Mouse (Mus musculus) testis, adult 2 months (tissue): Measurements from ENCODE around the gene Zfp687. TPM values are rescaled to one million over a fixed set of nuclear protein-coding genes. Genes with fewer than 3 reads are reported as not detected.

Experiments
- H3K27ac ChIP-seq: fragments of 200-500 bp; 2 replicates; pipeline ENCODE4 v1.5.1; 2012; ENCODE audit warnings: low read depth, low read length; ENCODE audit not compliant: control insufficient read depth, insufficient read depth
- H3K27me3 ChIP-seq: fragments of 200-500 bp; 2 replicates; pipeline ENCODE4 v1.6.1; 2012; ENCODE audit warnings: mild to moderate bottlenecking, low read length, moderate library complexity; ENCODE audit not compliant: control insufficient read depth, insufficient read depth
- H3K36me3 ChIP-seq: fragments of 200-500 bp; 2 replicates; pipeline ENCODE4 v1.6.1; 2012; ENCODE audit warnings: mild to moderate bottlenecking, low read length; ENCODE audit not compliant: control insufficient read depth, insufficient read depth
- H3K4me1 ChIP-seq: fragments of 200-500 bp; 2 replicates; pipeline ENCODE4 v1.6.1; 2012; ENCODE audit warnings: low read length; ENCODE audit not compliant: control insufficient read depth, insufficient read depth
- H3K4me3 ChIP-seq: fragments of 200-500 bp; 2 replicates; pipeline ENCODE4 v1.5.1; 2012; ENCODE audit warnings: low read depth, mild to moderate bottlenecking, low read length, moderate library complexity, mixed read lengths; ENCODE audit not compliant: control insufficient read depth
- CTCF ChIP-seq: fragments of 200-500 bp; IDR thresholded peaks from 2 replicates; pipeline ENCODE4 v1.5.1; 2012; ENCODE audit warnings: low read depth, mild to moderate bottlenecking, inconsistent platforms, low read length, moderate library complexity; ENCODE audit not compliant: control insufficient read depth, insufficient read depth, insufficient replicate concordance
- POLR2A ChIP-seq: fragments of 200-500 bp; IDR thresholded peaks from 2 replicates; pipeline ENCODE4 v1.6.1; 2012; ENCODE audit warnings: low read depth, mild to moderate bottlenecking, inconsistent platforms, low read length, moderate library complexity; ENCODE audit not compliant: control insufficient read depth
- polyA plus RNA-seq: library from polyadenylated mRNA; depleted of rRNA; stranded (reverse); fragments of >200 nt; gene quantifications from 2 replicates; pipeline ENCODE4 v1.2.3, GENCODE M21; 2012

The Zfp687 gene
- polyA plus RNA-seq, 1 experiment, result 43.3 TPM

GRCm38 (mm10) chr3:94984312-94984711, 30.9 kb downstream of the Zfp687 start:
- H3K4me1 ChIP-seq, result no peaks in the 10 kb centered on the region; the same call in 1 of the 2 replicates
- H3K27ac ChIP-seq, result no peak overlapping the region
- H3K27me3 ChIP-seq, result no peaks in the 10 kb centered on the region
- peaks cover 7% of the 10 kb centered on the region for H3K36me3 ChIP-seq
- TF ChIP-seq POLR2A, result no peak
- no peak for TF ChIP-seq CTCF
- no peak overlapping the region for H3K4me3 ChIP-seq

DNA sequence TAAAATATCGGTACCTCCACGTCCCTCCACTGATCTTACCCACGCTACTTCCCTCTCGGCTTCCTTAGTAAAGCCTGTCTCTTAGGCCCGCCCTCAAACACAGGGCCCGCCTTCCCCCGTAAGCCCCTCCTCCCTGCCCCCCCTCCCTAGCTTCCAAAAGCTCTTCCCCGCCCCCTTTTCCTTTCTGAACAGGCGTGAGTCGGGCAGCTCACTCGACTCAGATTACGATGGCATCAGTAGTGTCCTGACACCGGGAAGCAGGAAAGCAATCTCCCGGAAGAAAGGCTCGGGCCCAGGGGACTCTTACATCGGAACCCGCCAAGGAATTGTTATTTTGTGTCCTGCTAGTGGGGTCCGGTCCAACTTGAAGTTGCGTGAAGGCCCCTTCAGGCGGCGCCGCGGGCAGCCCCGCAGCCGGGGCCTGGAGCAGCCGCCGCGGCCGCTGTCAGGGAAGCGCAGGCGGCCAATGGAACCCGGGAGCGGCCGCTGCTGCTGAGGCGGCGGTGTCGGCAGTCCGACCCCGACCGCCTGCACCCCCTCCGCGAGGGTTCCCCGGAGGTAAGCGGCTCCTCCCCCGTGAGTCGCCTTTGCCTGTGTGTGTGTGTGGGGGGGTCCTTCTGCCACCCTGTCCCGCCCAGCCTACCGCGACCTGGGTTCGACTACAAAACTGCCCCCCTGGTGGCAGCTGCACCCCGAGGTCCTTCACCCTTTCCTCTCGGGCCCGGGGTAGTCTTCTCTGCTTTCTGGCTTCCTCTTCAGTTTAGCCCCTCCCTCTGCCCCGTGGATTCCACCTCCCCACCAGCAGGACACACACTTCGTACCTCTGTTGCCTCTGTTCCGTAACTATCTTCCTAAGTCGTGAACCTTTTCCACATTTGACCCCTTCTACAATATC, 40.5 kb downstream of the Zfp687 start, which contains the start of gene Pi4kb:
TSS of gene Pi4kb (plus strand) at position 204 of the 895 bp plus-strand sequence.
- TF ChIP-seq CTCF (no peak), POLR2A (peak; percentile 59; the same call in 1 of the 2 replicates)

DNA sequence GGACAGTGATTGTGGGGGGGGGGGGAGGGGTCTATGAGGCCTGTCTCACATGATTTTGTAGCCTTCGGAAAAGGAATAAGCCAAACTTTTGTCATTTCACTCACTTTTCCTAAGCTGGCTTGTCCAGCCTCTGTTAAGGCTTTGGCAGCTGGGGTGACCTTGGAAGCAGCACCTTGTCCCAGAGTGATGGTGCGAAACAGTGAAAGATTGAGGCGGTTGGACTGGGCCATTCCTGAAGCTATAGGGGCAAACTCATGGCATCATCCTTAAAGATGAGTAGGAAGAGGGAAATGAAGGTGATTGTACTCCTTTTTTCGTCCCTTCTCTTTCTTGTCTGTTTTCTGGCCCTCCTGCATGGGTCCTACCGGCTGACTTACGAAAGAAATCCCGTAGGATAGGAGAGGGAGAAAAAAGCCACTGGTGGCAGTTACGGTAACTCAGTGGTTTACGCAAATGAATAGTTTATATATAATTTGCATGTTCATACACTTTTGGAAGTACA, 41.2 kb downstream of the Zfp687 start:
- H3K4me1 ChIP-seq, result peaks cover 5% of the 10 kb centered on the region
- peak overlapping the region; percentile 97 for H3K27ac ChIP-seq
- H3K36me3 ChIP-seq, result no peaks in the 10 kb centered on the region; the same call in 1 of the 2 replicates
- peak overlapping the region; percentile 88 for H3K4me3 ChIP-seq
- TF ChIP-seq POLR2A (no peak), CTCF (no peak)
- no peaks in the 10 kb centered on the region for H3K27me3 ChIP-seq

More for the DNA sequence above, 40.5 kb downstream of the Zfp687 start, which contains the start of gene Pi4kb:
- peak within 1 kb of the TSS; percentile 97 for H3K27ac ChIP-seq
- H3K4me1 ChIP-seq, result peaks cover 5% of the 10 kb centered on the region
- peak within 1 kb of the TSS; percentile 88 for H3K4me3 ChIP-seq
- H3K36me3 ChIP-seq, result no peaks in the 10 kb centered on the region; the same call in 1 of the 2 replicates
- no peaks in the 10 kb centered on the region for H3K27me3 ChIP-seq

- Histone ChIP-seq H3K36me3 (no peaks in the 10 kb centered on the region; the same call in 1 of the 2 replicates), H3K27me3 (no peaks in the 10 kb centered on the region), H3K4me1 (peaks cover 5% of the 10 kb centered on the region), H3K27ac (peak overlapping the region; percentile 97), H3K4me3 (peak overlapping the region; percentile 88; the same call in 1 of the 2 replicates)
- TF ChIP-seq POLR2A (no peak), CTCF (no peak)
These were observed 41.6 kb downstream of the Zfp687 start for GRCm38 (mm10) chr3:94973620-94974019.

DNA sequence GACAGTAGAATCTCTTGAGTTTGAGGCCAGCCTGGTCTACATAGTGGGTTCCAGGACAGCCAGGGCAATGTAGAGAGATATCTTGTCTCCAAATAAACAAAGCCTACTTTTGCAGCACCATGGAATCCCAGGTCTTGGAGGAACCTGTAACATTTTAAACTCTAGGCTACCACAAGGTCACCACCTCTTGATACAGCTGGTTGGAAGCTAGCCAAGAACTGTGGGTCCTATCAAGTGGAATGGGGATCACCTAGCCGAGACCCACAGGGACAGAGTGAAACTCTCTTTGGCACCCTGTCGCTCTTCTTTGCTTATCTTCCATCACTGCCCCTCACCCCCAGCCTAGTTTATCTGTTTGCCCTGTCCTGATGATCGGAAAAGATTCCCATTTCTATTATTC, 42.7 kb downstream of the Zfp687 start:
- Histone ChIP-seq H3K36me3 (no peaks in the 10 kb centered on the region; the same call in 1 of the 2 replicates), H3K4me3 (no peak overlapping the region), H3K27me3 (no peaks in the 10 kb centered on the region), H3K27ac (no peak overlapping the region), H3K4me1 (peaks cover 5% of the 10 kb centered on the region)
- no peak for TF ChIP-seq CTCF
- no peak for TF ChIP-seq POLR2A

GRCm38 (mm10) chr3:94965878-94966277, 49.4 kb downstream of the Zfp687 start:
- H3K4me1 ChIP-seq, result no peaks in the 10 kb centered on the region
- TF ChIP-seq CTCF (no peak), POLR2A (no peak)
- H3K27ac ChIP-seq, result no peak overlapping the region
- no peaks in the 10 kb centered on the region for H3K36me3 ChIP-seq
- no peaks in the 10 kb centered on the region for H3K27me3 ChIP-seq
- no peak overlapping the region for H3K4me3 ChIP-seq

- no peak for TF ChIP-seq CTCF
- TF ChIP-seq POLR2A, result no peak
- no peaks in the 10 kb centered on the region for H3K4me1 ChIP-seq
- H3K27ac ChIP-seq, result no peak overlapping the region
- H3K36me3 ChIP-seq, result no peaks in the 10 kb centered on the region; the same call in 1 of the 2 replicates
- no peaks in the 10 kb centered on the region for H3K27me3 ChIP-seq
- H3K4me3 ChIP-seq, result no peak overlapping the region
These were observed 50.3 kb downstream of the Zfp687 start for GRCm38 (mm10) chr3:94964989-94965388.
